Mouse (Mus musculus) midbrain, postnatal 0 days (tissue): ENCODE data around the gene Lamtor1. TPM values are rescaled to one million over a fixed set of nuclear protein-coding genes. Genes with fewer than 3 reads are reported as not detected.

Experiments
- ATAC-seq: fragments of 200-750 bp; cut with Nextera tagmentation; 2 replicates; pipeline ENCODE4 v1.8.0; 2017; ENCODE audit warnings: moderate number of reproducible peaks, mild to moderate bottlenecking, moderate TSS enrichment, moderate library complexity; ENCODE audit not compliant: low FRiP score
- DNase-seq: peaks from one replicate; pipeline ENCODE4 v3.0.0-alpha.2; 2015; ENCODE audit warnings: low spot score
- H3K27ac ChIP-seq: fragments of 300-500 bp; sonication (generic); 2 replicates; pipeline ENCODE4 v1.5.1; 2014; ENCODE audit warnings: low read depth, mild to moderate bottlenecking, low read length, mixed read lengths
- H3K27me3 ChIP-seq: fragments of 300-500 bp; sonication (generic); 2 replicates; pipeline ENCODE4 v1.6.1; 2014; ENCODE audit warnings: low read length, control low read depth, mixed read lengths; ENCODE audit not compliant: insufficient read depth
- H3K36me3 ChIP-seq: fragments of 300-500 bp; sonication (generic); 2 replicates; pipeline ENCODE4 v1.6.1; 2014; ENCODE audit warnings: low read length, control low read depth, mixed read lengths; ENCODE audit not compliant: insufficient read depth
- H3K4me1 ChIP-seq: fragments of 300-500 bp; sonication (generic); 2 replicates; pipeline ENCODE4 v1.6.1; 2014; ENCODE audit warnings: mild to moderate bottlenecking, control low read depth, antibody characterized with exemption, low read length, mixed read lengths; ENCODE audit not compliant: insufficient read depth
- H3K4me2 ChIP-seq: fragments of 300-500 bp; sonication (generic); 2 replicates; pipeline ENCODE4 v1.6.1; 2014; ENCODE audit warnings: low read depth, mild to moderate bottlenecking, low read length, mixed read lengths; ENCODE audit not compliant: poor library complexity, severe bottlenecking
- H3K4me3 ChIP-seq: fragments of 300-500 bp; sonication (generic); 2 replicates; pipeline ENCODE4 v1.5.1; 2014; ENCODE audit warnings: low read depth, mild to moderate bottlenecking, low read length, moderate library complexity
- H3K9ac ChIP-seq: fragments of 300-500 bp; sonication (generic); replicated peaks from 2 replicates; pipeline ENCODE4 v1.6.1; 2014; ENCODE audit warnings: mild to moderate bottlenecking, low read length, moderate library complexity, mixed read lengths; ENCODE audit not compliant: poor library complexity, severe bottlenecking
- H3K9me3 ChIP-seq: fragments of 300-500 bp; sonication (generic); 2 replicates; pipeline ENCODE4 v1.6.1; 2016; ENCODE audit warnings: low read length, control low read depth
- CTCF ChIP-seq: IDR thresholded peaks from 2 replicates; pipeline ENCODE4 v1.5.1; 2016; ENCODE audit warnings: antibody characterized with exemption, mild to moderate bottlenecking
- WGBS: fragments of 180-500 bp; shearing (Covaris S2); extraction: QIAGEN DNeasy Blood & Tissue Kit; methylation state at CpG from one replicate; pipeline ENCODE4 v1.1.7; 2014; 5-methylcytosine and 5-hydroxymethylcytosine counted together
- polyA plus RNA-seq: library from polyadenylated mRNA; unstranded; fragments of >200 nt; fragmentation: Nextera tagmentation; extraction: Ambion mirVana; gene quantifications from 2 replicates; pipeline ENCODE4 v1.2.1, GENCODE M21; 2015
- total RNA-seq: library from RNA; depleted of rRNA; stranded (reverse); fragments of >200 nt; gene quantifications from 2 replicates; pipeline ENCODE4 v1.2.3, GENCODE M21; 2014; rRNA removed

Gene Lamtor1
- 114 and 127 TPM in 2 replicates for total RNA-seq
- 159 and 180 TPM in 2 replicates for polyA plus RNA-seq

- Histone ChIP-seq H3K27me3 (no peaks in the 10 kb centered on the region), H3K4me1 (0 out of 2 replicates have a peak, but pooled peaks cover 3% of the 10 kb centered on the region), H3K4me2 (peak within 1 kb of the TSS; percentile 77), H3K9me3 (no peaks in the 10 kb centered on the region), H3K36me3 (peaks cover 13% of the 10 kb centered on the region; the same call in 1 of the 2 replicates), H3K9ac (peak within 1 kb of the TSS; percentile 89), H3K27ac (peak within 1 kb of the TSS; percentile 93), H3K4me3 (peak within 1 kb of the TSS; percentile 77)
- DNase-seq (peak; percentile 99), ATAC-seq (peak; percentile 98)
- WGBS = under 1% methylated on average over 61 of the region's 61 CpGs
- TF ChIP-seq CTCF = no peak
Measured at GRCm38 (mm10) chr7:101905561-101906286, at the start of gene Lamtor1. Lamtor1 (plus strand) TSS chr7:101905904.

- Histone ChIP-seq H3K9me3 (no peaks in the 10 kb centered on the region), H3K9ac (no peak within 1 kb of the TSS), H3K4me2 (no peak within 1 kb of the TSS), H3K4me1 (no peaks in the 10 kb centered on the region), H3K4me3 (no peak within 1 kb of the TSS), H3K27me3 (no peaks in the 10 kb centered on the region), H3K27ac (no peak within 1 kb of the TSS), H3K36me3 (no peaks in the 10 kb centered on the region)
- 91% methylated on average over 4 of the region's 4 CpGs for WGBS
- ATAC-seq (no peak), DNase-seq (no peak)
- TF ChIP-seq CTCF = no peak
Measured at GRCm38 (mm10) chr7:101857094-101857493, 48.6 kb upstream of the Lamtor1 start, which contains the start of gene Folr2. Folr2 (minus strand) TSS chr7:101857194.

- no peak for TF ChIP-seq CTCF
- Histone ChIP-seq H3K4me3 (no peak overlapping the region), H3K36me3 (no peaks in the 10 kb centered on the region), H3K27ac (no peak overlapping the region), H3K4me2 (no peak overlapping the region), H3K9ac (no peak overlapping the region), H3K4me1 (no peaks in the 10 kb centered on the region), H3K9me3 (no peaks in the 10 kb centered on the region), H3K27me3 (no peaks in the 10 kb centered on the region)
- no peak for ATAC-seq
- 82% methylated on average over 9 of the region's 9 CpGs for WGBS
- DNase-seq = no peak
Measured at GRCm38 (mm10) chr7:101858362-101858761, 47.3 kb upstream of the Lamtor1 start.

- H3K27ac ChIP-seq = no peak overlapping the region
- no peak for ATAC-seq
- H3K4me2 ChIP-seq = no peak overlapping the region
- DNase-seq = no peak
- no peaks in the 10 kb centered on the region for H3K27me3 ChIP-seq
- H3K4me1 ChIP-seq = no peaks in the 10 kb centered on the region
- no peaks in the 10 kb centered on the region for H3K36me3 ChIP-seq
- H3K9me3 ChIP-seq = no peaks in the 10 kb centered on the region
- H3K4me3 ChIP-seq = no peak overlapping the region
- H3K9ac ChIP-seq = no peak overlapping the region
- TF ChIP-seq CTCF = no peak
Measured at GRCm38 (mm10) chr7:101860978-101861377, 44.7 kb upstream of the Lamtor1 start.

- Histone ChIP-seq H3K4me3 (no peak overlapping the region), H3K27ac (no peak overlapping the region), H3K9me3 (no peaks in the 10 kb centered on the region), H3K9ac (no peak overlapping the region), H3K36me3 (no peaks in the 10 kb centered on the region), H3K4me1 (no peaks in the 10 kb centered on the region), H3K27me3 (no peaks in the 10 kb centered on the region), H3K4me2 (no peak overlapping the region)
- WGBS = 76% methylated on average over 3 of the region's 3 CpGs
- TF ChIP-seq CTCF = no peak
- ATAC-seq (no peak), DNase-seq (no peak)
Measured at GRCm38 (mm10) chr7:101862291-101862690, 43.4 kb upstream of the Lamtor1 start.

GRCm38 (mm10) chr7:101863415-101863814 lies 42.3 kb upstream of the Lamtor1 start, which contains the start of gene Anapc15:
Anapc15 (plus strand) TSS chr7:101863715.
- ATAC-seq (no peak), DNase-seq (no peak)
- no peaks in the 10 kb centered on the region for H3K4me1 ChIP-seq
- no peak within 1 kb of the TSS for H3K4me2 ChIP-seq
- H3K27ac ChIP-seq = no peak within 1 kb of the TSS
- no peaks in the 10 kb centered on the region for H3K27me3 ChIP-seq
- H3K4me3 ChIP-seq = no peak within 1 kb of the TSS
- no peaks in the 10 kb centered on the region for H3K36me3 ChIP-seq
- no peaks in the 10 kb centered on the region for H3K9me3 ChIP-seq
- WGBS = 78% methylated on average over 3 of the region's 3 CpGs
- no peak for TF ChIP-seq CTCF
- no peak within 1 kb of the TSS for H3K9ac ChIP-seq
